Mouse (Mus musculus): ENCODE measurements around the gene Ubl7. TPM values are rescaled to one million over a fixed set of nuclear protein-coding genes. Genes with fewer than 3 reads are reported as not detected.

Gene Ubl7
- polyA plus RNA-seq, 1 experiment from 2014 or later = 52.4 TPM

Other genes starting within 250 kb of the Ubl7 start
- 0.14 and 0.15 TPM in 2 replicates for gene Cyp1a2, start 227.3 kb upstream of the Ubl7 start, polyA plus RNA-seq (2015; fragmentation: Nextera tagmentation; extraction: Ambion mirVana)
- gene Cyp1a1, start 223.1 kb upstream of the Ubl7 start, polyA plus RNA-seq (2015; fragmentation: Nextera tagmentation; extraction: Ambion mirVana) = 0.13 and 0.16 TPM in 2 replicates
- 13.8 and 16.2 TPM in 2 replicates for gene Edc3, start 202.4 kb upstream of the Ubl7 start, polyA plus RNA-seq (2015; fragmentation: Nextera tagmentation; extraction: Ambion mirVana)
- gene Clk3, start 145.1 kb upstream of the Ubl7 start, polyA plus RNA-seq (2015; fragmentation: Nextera tagmentation; extraction: Ambion mirVana) = 105 and 129 TPM in 2 replicates
- gene Arid3b, start 74.2 kb upstream of the Ubl7 start, polyA plus RNA-seq (2015; fragmentation: Nextera tagmentation; extraction: Ambion mirVana) = 10.5 and 11.3 TPM in 2 replicates
- gene Sema7a, start 29.1 kb downstream of the Ubl7 start, polyA plus RNA-seq (2015; fragmentation: Nextera tagmentation; extraction: Ambion mirVana) = not detected in 2 replicates
- gene Cyp11a1, start 95.4 kb downstream of the Ubl7 start, polyA plus RNA-seq (2015; fragmentation: Nextera tagmentation; extraction: Ambion mirVana) = 1.3 and 1.5 TPM in 2 replicates
- gene Stra6, start 152.8 kb downstream of the Ubl7 start, polyA plus RNA-seq (2015; fragmentation: Nextera tagmentation; extraction: Ambion mirVana) = 0.15 TPM in 1 of 2 replicates, not detected in the other
- gene Ccdc33, start 207.8 kb downstream of the Ubl7 start, polyA plus RNA-seq (2015; fragmentation: Nextera tagmentation; extraction: Ambion mirVana) = not detected in 2 replicates

Measured in liver, embryonic 15.5 days (tissue).